Mouse (Mus musculus) hindbrain, embryonic 11.5 days (tissue): Measurements from ENCODE around the gene Lcn3. TPM values are rescaled to one million over a fixed set of nuclear protein-coding genes. Genes with fewer than 3 reads are reported as not detected.

Source experiments
- ATAC-seq: fragments of 200-750 bp; cut with Nextera tagmentation; 2 replicates; pipeline ENCODE4 v1.8.0; 2017; ENCODE audit warnings: mild to moderate bottlenecking, moderate TSS enrichment, moderate library complexity; ENCODE audit not compliant: low FRiP score
- DNase-seq: peaks from one replicate; pipeline ENCODE4 v3.0.0-alpha.2; 2015; ENCODE audit warnings: low spot score
- H3K27ac ChIP-seq: fragments of 300-500 bp; sonication (generic); 2 replicates; pipeline ENCODE4 v1.5.1; 2014; ENCODE audit warnings: mild to moderate bottlenecking, low read depth, low read length
- H3K27me3 ChIP-seq: fragments of 300-500 bp; sonication (generic); 2 replicates; pipeline ENCODE4 v1.6.1; 2014; ENCODE audit warnings: mild to moderate bottlenecking, low read length, moderate library complexity, mixed read lengths; ENCODE audit not compliant: control insufficient read depth, insufficient read depth
- H3K36me3 ChIP-seq: fragments of 300-500 bp; sonication (generic); 2 replicates; pipeline ENCODE4 v1.6.1; 2014; ENCODE audit warnings: mild to moderate bottlenecking, low read length, moderate library complexity, mixed read lengths; ENCODE audit not compliant: control insufficient read depth, insufficient read depth
- H3K4me1 ChIP-seq: fragments of 300-500 bp; sonication (generic); replicated peaks from 2 replicates; pipeline ENCODE4 v1.6.1; 2014; ENCODE audit warnings: low read length, mixed read lengths; ENCODE audit not compliant: control insufficient read depth, insufficient read depth
- H3K4me2 ChIP-seq: fragments of 300-500 bp; sonication (generic); replicated peaks from 2 replicates; pipeline ENCODE4 v1.6.1; 2014; ENCODE audit warnings: mild to moderate bottlenecking, low read depth, low read length
- H3K4me3 ChIP-seq: fragments of 300-500 bp; sonication (generic); 2 replicates; pipeline ENCODE4 v1.5.1; 2014; ENCODE audit warnings: low read depth, low read length
- H3K9ac ChIP-seq: fragments of 300-500 bp; sonication (generic); 2 replicates; pipeline ENCODE4 v1.6.1; 2014; ENCODE audit warnings: low read depth, low read length
- H3K9me3 ChIP-seq: fragments of 300-500 bp; sonication (generic); 2 replicates; pipeline ENCODE4 v1.6.1; 2016; ENCODE audit warnings: low read length; ENCODE audit not compliant: control insufficient read depth
- WGBS: fragments of 180-500 bp; shearing (Covaris S2); extraction: QIAGEN DNeasy Blood & Tissue Kit; methylation state at CpG from one replicate; pipeline ENCODE4 v1.1.7; 2014; 5-methylcytosine and 5-hydroxymethylcytosine counted together
- polyA plus RNA-seq: library from polyadenylated mRNA; unstranded; fragments of >200 nt; fragmentation: Nextera tagmentation; extraction: Ambion mirVana; gene quantifications from 2 replicates; pipeline ENCODE4 v1.2.1, GENCODE M21; 2014

Gene Lcn3
- polyA plus RNA-seq, 1 experiment from 2014 or later, result not detected

GRCm38 (mm10) chr2:25774640-25775039 lies 9.3 kb downstream of the Lcn3 start:
- ATAC-seq, result no peak
- H3K27me3 ChIP-seq, result no peaks in the 10 kb centered on the region
- no peak overlapping the region for H3K9ac ChIP-seq
- no peak overlapping the region for H3K4me3 ChIP-seq
- no peak for DNase-seq
- H3K9me3 ChIP-seq, result no peaks in the 10 kb centered on the region
- H3K36me3 ChIP-seq, result no peaks in the 10 kb centered on the region
- no peak overlapping the region for H3K4me2 ChIP-seq
- H3K4me1 ChIP-seq, result no peaks in the 10 kb centered on the region
- 95% methylated on average over 2 of the region's 2 CpGs for WGBS
- H3K27ac ChIP-seq, result no peak overlapping the region

DNA sequence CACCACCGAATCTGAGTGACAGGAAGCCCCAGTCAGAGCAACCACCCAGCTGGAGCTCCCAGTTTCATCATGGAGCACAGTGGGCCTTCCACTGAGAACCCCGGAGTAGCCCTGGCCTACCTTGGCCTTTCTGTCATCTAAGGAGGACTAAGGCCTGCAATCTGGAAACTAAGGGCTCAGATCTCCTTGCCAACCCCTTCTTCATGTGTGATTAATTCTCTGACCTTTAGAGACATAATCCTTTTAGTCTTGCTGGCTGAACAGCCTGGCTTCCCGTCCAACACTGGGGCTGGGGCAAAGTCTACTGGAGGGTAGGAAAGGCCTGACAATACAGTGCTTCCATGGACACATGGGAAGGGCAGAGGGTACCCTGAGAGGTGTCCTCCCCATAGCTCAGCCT lies 10.6 kb downstream of the Lcn3 start:
- H3K36me3 ChIP-seq, result no peaks in the 10 kb centered on the region
- no peak for ATAC-seq
- H3K27ac ChIP-seq, result no peak overlapping the region
- H3K9me3 ChIP-seq, result no peaks in the 10 kb centered on the region
- no peaks in the 10 kb centered on the region for H3K27me3 ChIP-seq
- H3K4me3 ChIP-seq, result no peak overlapping the region
- no peaks in the 10 kb centered on the region for H3K4me1 ChIP-seq
- 85% methylated on average over 3 of the region's 3 CpGs for WGBS
- no peak for DNase-seq
- H3K4me2 ChIP-seq, result no peak overlapping the region
- H3K9ac ChIP-seq, result no peak overlapping the region

- Histone ChIP-seq H3K36me3 (no peaks in the 10 kb centered on the region), H3K9ac (no peak within 1 kb of the TSS), H3K4me2 (no peak within 1 kb of the TSS), H3K27ac (no peak within 1 kb of the TSS), H3K27me3 (no peaks in the 10 kb centered on the region), H3K4me1 (no peaks in the 10 kb centered on the region), H3K4me3 (no peak within 1 kb of the TSS), H3K9me3 (no peaks in the 10 kb centered on the region)
- 100% methylated on average over 1 of the region's 1 CpGs for WGBS
- DNase-seq (no peak), ATAC-seq (no peak)
Measured at GRCm38 (mm10) chr2:25776717-25777116, 11.3 kb downstream of the Lcn3 start, which contains the start of gene Lcn11. Lcn11 (plus strand) TSS chr2:25777017.

DNA sequence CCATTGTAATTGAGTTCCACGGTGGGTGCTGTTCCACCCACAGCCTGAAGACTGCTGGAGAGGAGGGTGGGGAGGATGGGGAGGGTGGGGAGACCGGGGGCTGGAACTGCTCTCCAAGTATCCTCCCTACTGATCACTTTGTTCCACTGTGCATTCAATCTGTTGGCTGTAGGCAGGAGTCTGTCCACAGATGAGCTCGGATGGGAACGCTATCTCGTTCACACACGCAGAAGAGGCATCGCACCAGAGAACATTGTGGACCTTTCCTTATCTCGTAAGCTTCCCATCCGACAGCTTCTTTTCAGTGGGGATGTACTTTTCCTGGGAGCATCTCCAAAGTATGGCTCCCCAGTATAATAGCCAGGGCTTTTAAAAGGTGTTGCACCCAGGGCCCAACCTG lies 13.7 kb downstream of the Lcn3 start:
- Histone ChIP-seq H3K27ac (no peak overlapping the region), H3K4me1 (no peaks in the 10 kb centered on the region), H3K9me3 (no peaks in the 10 kb centered on the region), H3K9ac (no peak overlapping the region), H3K4me3 (no peak overlapping the region), H3K4me2 (no peak overlapping the region), H3K36me3 (no peaks in the 10 kb centered on the region), H3K27me3 (no peaks in the 10 kb centered on the region)
- WGBS, result 89% methylated on average over 9 of the region's 9 CpGs
- DNase-seq (no peak), ATAC-seq (no peak)

DNA sequence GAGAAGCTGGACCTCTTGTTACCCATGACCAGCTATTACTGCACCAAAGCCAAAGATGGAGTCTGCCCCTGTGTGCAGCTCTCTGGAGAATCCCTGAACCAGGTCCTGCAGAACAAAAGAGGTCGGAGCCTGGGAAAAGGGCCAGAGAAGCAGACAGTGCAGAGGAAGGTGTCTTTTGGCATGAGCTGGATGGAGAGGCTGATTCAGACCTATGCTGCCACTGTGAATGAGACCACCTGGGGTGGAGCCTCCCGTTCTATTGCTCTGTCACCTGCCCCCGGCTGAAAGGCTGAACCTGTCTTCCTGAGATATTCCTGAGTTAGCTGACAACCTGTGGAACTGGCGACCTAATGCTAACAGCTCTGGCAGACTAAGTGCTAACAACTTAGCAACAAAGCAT lies 15.6 kb downstream of the Lcn3 start:
- ATAC-seq, result no peak
- H3K27me3 ChIP-seq, result no peaks in the 10 kb centered on the region
- WGBS, result 65% methylated on average over 4 of the region's 4 CpGs

DNA sequence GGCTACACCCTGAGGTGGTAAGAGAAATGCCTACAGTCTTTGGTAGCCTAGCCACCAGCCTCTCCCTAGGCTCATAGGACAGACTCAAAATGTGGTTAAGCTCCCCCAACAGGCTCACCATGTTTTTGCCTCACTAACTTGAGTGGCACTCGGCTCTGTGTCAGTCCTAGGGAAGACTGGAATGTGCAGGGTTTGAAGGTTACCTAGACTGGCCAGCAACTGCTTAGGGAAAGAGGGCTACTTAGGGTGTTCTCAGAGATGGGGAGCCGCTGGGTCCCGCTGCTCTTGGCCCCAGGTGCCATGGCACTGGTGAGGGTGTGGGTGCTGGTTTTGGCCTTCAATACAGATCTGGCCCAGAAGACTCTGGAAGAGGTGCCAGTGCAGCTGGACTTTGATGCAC lies 16.6 kb downstream of the Lcn3 start, which contains the start of gene Gm13539:
Gm13539 (plus strand) TSS at position 301 of the 400 bp plus-strand sequence.
- 82% methylated on average over 3 of the region's 3 CpGs for WGBS
- H3K9me3 ChIP-seq, result no peaks in the 10 kb centered on the region
- H3K4me2 ChIP-seq, result no peak within 1 kb of the TSS
- DNase-seq (no peak), ATAC-seq (no peak)
- no peak within 1 kb of the TSS for H3K4me3 ChIP-seq
- no peak within 1 kb of the TSS for H3K9ac ChIP-seq
- H3K27ac ChIP-seq, result no peak within 1 kb of the TSS
- H3K27me3 ChIP-seq, result no peaks in the 10 kb centered on the region
- H3K36me3 ChIP-seq, result no peaks in the 10 kb centered on the region
- H3K4me1 ChIP-seq, result no peaks in the 10 kb centered on the region

More for the DNA sequence above, 15.6 kb downstream of the Lcn3 start:
- no peak overlapping the region for H3K27ac ChIP-seq
- no peak for DNase-seq
- H3K4me2 ChIP-seq, result no peak overlapping the region
- no peaks in the 10 kb centered on the region for H3K9me3 ChIP-seq
- H3K9ac ChIP-seq, result no peak overlapping the region
- no peaks in the 10 kb centered on the region for H3K36me3 ChIP-seq
- H3K4me3 ChIP-seq, result no peak overlapping the region
- H3K4me1 ChIP-seq, result no peaks in the 10 kb centered on the region

DNA sequence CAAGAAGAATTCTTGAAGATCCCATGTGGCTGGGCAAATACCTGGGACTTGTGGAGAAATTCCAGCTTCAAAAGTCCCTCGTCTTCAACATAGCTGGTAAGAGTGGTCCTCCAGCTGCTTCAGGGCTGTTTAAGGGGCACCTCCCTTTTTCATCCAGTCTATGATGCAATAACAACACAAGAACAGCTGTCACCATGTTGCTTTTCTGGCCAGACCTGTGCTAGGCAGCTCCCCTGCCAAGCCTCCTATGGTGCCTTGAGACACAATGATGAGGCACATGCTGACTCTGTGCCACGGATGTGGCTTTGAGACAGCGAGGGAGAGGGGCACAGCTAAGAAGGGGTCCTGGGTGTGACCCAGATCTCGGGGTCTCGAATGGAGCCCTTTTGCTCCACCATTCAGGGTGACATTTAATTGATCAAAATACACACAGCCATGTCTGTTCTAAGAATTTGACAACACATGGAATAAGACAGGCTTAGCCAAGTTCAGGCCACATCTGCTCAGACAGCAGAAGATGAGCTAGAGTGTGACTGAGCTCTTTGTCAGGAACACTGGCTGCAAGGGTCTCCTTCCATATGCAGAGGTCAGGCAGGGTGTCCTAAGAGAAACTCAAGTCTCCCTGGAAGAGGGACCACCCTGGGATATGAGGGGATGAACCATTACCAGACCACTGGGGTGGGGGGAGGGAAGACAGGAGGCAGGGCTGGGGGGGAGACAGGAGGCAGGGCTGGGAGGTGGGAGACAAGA lies 20.4 kb downstream of the Lcn3 start:
- ATAC-seq (no peak), DNase-seq (no peak)
- no peaks in the 10 kb centered on the region for H3K9me3 ChIP-seq
- H3K9ac ChIP-seq, result no peak overlapping the region
- H3K36me3 ChIP-seq, result no peaks in the 10 kb centered on the region
- no peak overlapping the region for H3K4me3 ChIP-seq
- no peaks in the 10 kb centered on the region for H3K4me1 ChIP-seq
- no peak overlapping the region for H3K27ac ChIP-seq
- no peak overlapping the region for H3K4me2 ChIP-seq
- WGBS, result 74% methylated on average over 5 of the region's 5 CpGs
- no peaks in the 10 kb centered on the region for H3K27me3 ChIP-seq

DNA sequence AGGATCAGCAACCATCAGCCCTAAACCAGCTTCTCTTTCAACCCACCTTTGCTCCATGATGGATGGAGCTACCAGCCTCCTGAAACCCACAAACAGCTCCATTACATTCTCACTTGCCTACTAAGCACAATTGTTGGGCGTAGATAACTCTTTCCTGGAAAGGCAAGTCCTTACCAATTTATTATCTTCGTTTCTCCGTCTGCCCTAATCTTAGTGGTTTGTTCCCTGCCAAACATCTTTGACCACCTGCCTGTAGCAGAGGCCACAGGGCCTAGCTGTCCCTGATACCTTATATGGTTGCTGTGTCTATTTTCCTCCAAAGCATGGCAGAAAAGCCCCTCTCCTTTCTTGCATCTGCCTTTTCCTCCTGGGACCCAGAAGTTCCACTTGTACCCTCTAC lies 23.7 kb downstream of the Lcn3 start:
- Histone ChIP-seq H3K27me3 (no peaks in the 10 kb centered on the region), H3K4me2 (no peak overlapping the region), H3K9me3 (no peaks in the 10 kb centered on the region), H3K36me3 (no peaks in the 10 kb centered on the region), H3K9ac (no peak overlapping the region), H3K27ac (no peak overlapping the region), H3K4me1 (no peaks in the 10 kb centered on the region), H3K4me3 (no peak overlapping the region)
- ATAC-seq (no peak), DNase-seq (no peak)
- 89% methylated on average over 3 of the region's 3 CpGs for WGBS

- Histone ChIP-seq H3K9ac (no peak overlapping the region), H3K27ac (no peak overlapping the region), H3K4me3 (no peak overlapping the region), H3K9me3 (no peaks in the 10 kb centered on the region), H3K4me1 (no peaks in the 10 kb centered on the region), H3K36me3 (no peaks in the 10 kb centered on the region), H3K4me2 (no peak overlapping the region), H3K27me3 (no peaks in the 10 kb centered on the region)
- ATAC-seq, result no peak
- no peak for DNase-seq
- 58% methylated on average over 2 of the region's 2 CpGs for WGBS
Measured at GRCm38 (mm10) chr2:25797635-25798034, 32.3 kb downstream of the Lcn3 start.
